Mouse (Mus musculus) intestine, embryonic 14.5 days (tissue): ENCODE data around the gene Dnajc12. TPM values are rescaled to one million over a fixed set of nuclear protein-coding genes. Genes with fewer than 3 reads are reported as not detected.
A peak's percentile ranks its signal among the peaks of the same experiment; 100 is the strongest.
"Not testable (repeated sequence)": the region's sequence is repeated elsewhere in the genome, so short reads cannot be mapped to it uniquely, and the experiment has no call there.

Source experiments
- ATAC-seq: fragments of 200-750 bp; cut with Nextera tagmentation; replicated peaks from 2 replicates; pipeline ENCODE4 v1.8.0; 2017; ENCODE audit warnings: low read depth, moderate number of reproducible peaks, moderate TSS enrichment, moderate library complexity; ENCODE audit not compliant: low FRiP score, low TSS enrichment
- DNase-seq: peaks from one replicate; pipeline ENCODE4 v3.0.0-alpha.2; 2018; ENCODE audit warnings: low spot score
- H3K27ac ChIP-seq: fragments of 300-500 bp; sonication (generic); 2 replicates; pipeline ENCODE4 v1.5.1; 2014; ENCODE audit warnings: low read depth, mild to moderate bottlenecking, control low read depth
- H3K27me3 ChIP-seq: fragments of 300-500 bp; sonication (generic); replicated peaks from 2 replicates; pipeline ENCODE4 v1.6.1; 2014; ENCODE audit warnings: low read length, control low read depth; ENCODE audit not compliant: control insufficient read depth, insufficient read depth
- H3K36me3 ChIP-seq: fragments of 300-500 bp; sonication (generic); 2 replicates; pipeline ENCODE4 v1.6.1; 2014; ENCODE audit warnings: low read length, control low read depth; ENCODE audit not compliant: control insufficient read depth, insufficient read depth
- H3K4me1 ChIP-seq: fragments of 300-500 bp; sonication (generic); replicated peaks from 2 replicates; pipeline ENCODE4 v1.6.1; 2014; ENCODE audit warnings: low read length, control low read depth, mixed read lengths; ENCODE audit not compliant: control insufficient read depth, insufficient read depth
- H3K4me2 ChIP-seq: fragments of 300-500 bp; sonication (generic); 2 replicates; pipeline ENCODE4 v1.6.1; 2014; ENCODE audit warnings: low read length
- H3K4me3 ChIP-seq: fragments of 300-500 bp; sonication (generic); 2 replicates; pipeline ENCODE4 v1.5.1; 2014; ENCODE audit warnings: low read depth, low read length, control low read depth, mixed read lengths
- H3K9ac ChIP-seq: fragments of 300-500 bp; sonication (generic); 2 replicates; pipeline ENCODE4 v1.6.1; 2014; ENCODE audit warnings: mild to moderate bottlenecking, low read length
- H3K9me3 ChIP-seq: fragments of 300-500 bp; sonication (generic); 2 replicates; pipeline ENCODE4 v1.6.1; 2016; ENCODE audit warnings: low read length, control low read depth; ENCODE audit not compliant: control insufficient read depth
- WGBS: fragments of 180-500 bp; shearing (Covaris S2); extraction: QIAGEN DNeasy Blood & Tissue Kit; methylation state at CpG from one replicate; pipeline ENCODE4 v1.1.7; 2014; 5-methylcytosine and 5-hydroxymethylcytosine counted together
- polyA plus RNA-seq: library from polyadenylated mRNA; unstranded; fragments of >200 nt; fragmentation: Nextera tagmentation; extraction: Ambion mirVana; gene quantifications from 2 replicates; pipeline ENCODE4 v1.2.1, GENCODE M21; 2014

The Dnajc12 gene
- polyA plus RNA-seq, 1 experiment from 2014 or later = 8.3 TPM

GRCm38 (mm10) chr10:63350666-63351065 is 31.6 kb upstream of the Dnajc12 start:
- ATAC-seq = no peak
- WGBS = 89% methylated on average over 7 of the region's 7 CpGs
- Histone ChIP-seq H3K27me3 (no peaks in the 10 kb centered on the region), H3K4me1 (no peaks in the 10 kb centered on the region), H3K4me3 (no peak overlapping the region), H3K27ac (no peak overlapping the region), H3K36me3 (no peaks in the 10 kb centered on the region), H3K4me2 (no peak overlapping the region), H3K9me3 (0 out of 2 replicates have a peak, but pooled peaks cover 5% of the 10 kb centered on the region), H3K9ac (no peak overlapping the region)
- no peak for DNase-seq

GRCm38 (mm10) chr10:63351099-63351498 is 31.1 kb upstream of the Dnajc12 start:
- DNase-seq, H3K4me2 ChIP-seq, H3K4me1 ChIP-seq, H3K36me3 ChIP-seq, H3K9ac ChIP-seq, H3K4me3 ChIP-seq, H3K27ac ChIP-seq, ATAC-seq, H3K9me3 ChIP-seq, H3K27me3 ChIP-seq: not testable (repeated sequence)
- 83% methylated on average over 7 of the region's 7 CpGs for WGBS

- no peak for DNase-seq
- Histone ChIP-seq H3K4me3 (no peak overlapping the region), H3K36me3 (no peaks in the 10 kb centered on the region), H3K27ac (no peak overlapping the region), H3K9ac (no peak overlapping the region), H3K4me2 (no peak overlapping the region), H3K9me3 (0 out of 2 replicates have a peak, but pooled peaks cover 5% of the 10 kb centered on the region), H3K4me1 (no peaks in the 10 kb centered on the region), H3K27me3 (no peaks in the 10 kb centered on the region)
- no peak for ATAC-seq
- WGBS = 96% methylated on average over 5 of the region's 5 CpGs
These were observed 30.1 kb upstream of the Dnajc12 start for GRCm38 (mm10) chr10:63352111-63352510.

- Histone ChIP-seq H3K9ac (no peak overlapping the region), H3K27me3 (no peaks in the 10 kb centered on the region), H3K4me1 (no peaks in the 10 kb centered on the region), H3K27ac (no peak overlapping the region), H3K4me3 (no peak overlapping the region), H3K36me3 (no peaks in the 10 kb centered on the region), H3K4me2 (no peak overlapping the region), H3K9me3 (no peaks in the 10 kb centered on the region)
- ATAC-seq = no peak
- WGBS = 58% methylated on average over 1 of the region's 1 CpGs
- no peak for DNase-seq
These were observed 21.7 kb upstream of the Dnajc12 start for GRCm38 (mm10) chr10:63360502-63360901.

GRCm38 (mm10) chr10:63365918-63366455 is 16.3 kb upstream of the Dnajc12 start:
- ATAC-seq (no peak), DNase-seq (no peak)
- no peaks in the 10 kb centered on the region for H3K4me1 ChIP-seq
- no peaks in the 10 kb centered on the region for H3K27me3 ChIP-seq
- 60% methylated on average over 7 of the region's 7 CpGs for WGBS
- no peak overlapping the region for H3K9ac ChIP-seq
- no peak overlapping the region for H3K4me2 ChIP-seq
- H3K27ac ChIP-seq = no peak overlapping the region
- no peaks in the 10 kb centered on the region for H3K9me3 ChIP-seq
- H3K36me3 ChIP-seq = no peaks in the 10 kb centered on the region
- no peak overlapping the region for H3K4me3 ChIP-seq

GRCm38 (mm10) chr10:63367386-63367785 is 14.9 kb upstream of the Dnajc12 start:
- Histone ChIP-seq H3K4me2 (no peak overlapping the region), H3K9me3 (no peaks in the 10 kb centered on the region), H3K27ac (no peak overlapping the region), H3K9ac (no peak overlapping the region), H3K4me1 (no peaks in the 10 kb centered on the region), H3K27me3 (no peaks in the 10 kb centered on the region), H3K4me3 (no peak overlapping the region), H3K36me3 (no peaks in the 10 kb centered on the region)
- no peak for ATAC-seq
- 81% methylated on average over 6 of the region's 6 CpGs for WGBS
- DNase-seq = no peak

GRCm38 (mm10) chr10:63368041-63368440 is 14.2 kb upstream of the Dnajc12 start:
- H3K9ac ChIP-seq = no peak overlapping the region
- no peak overlapping the region for H3K4me2 ChIP-seq
- no peak overlapping the region for H3K4me3 ChIP-seq
- 81% methylated on average over 3 of the region's 3 CpGs for WGBS
- no peaks in the 10 kb centered on the region for H3K9me3 ChIP-seq
- H3K36me3 ChIP-seq = no peaks in the 10 kb centered on the region
- no peak for ATAC-seq
- no peak for DNase-seq
- no peak overlapping the region for H3K27ac ChIP-seq
- H3K4me1 ChIP-seq = no peaks in the 10 kb centered on the region
- no peaks in the 10 kb centered on the region for H3K27me3 ChIP-seq

GRCm38 (mm10) chr10:63376303-63376702 is 5.9 kb upstream of the Dnajc12 start:
- Histone ChIP-seq H3K4me1 (no peaks in the 10 kb centered on the region), H3K4me2 (no peak overlapping the region), H3K9ac (no peak overlapping the region), H3K27me3 (peaks cover 10% of the 10 kb centered on the region), H3K4me3 (no peak overlapping the region), H3K9me3 (no peaks in the 10 kb centered on the region), H3K36me3 (no peaks in the 10 kb centered on the region), H3K27ac (no peak overlapping the region)
- ATAC-seq (no peak), DNase-seq (no peak)
- 85% methylated on average over 5 of the region's 5 CpGs for WGBS

- Histone ChIP-seq H3K27me3 (peaks cover 13% of the 10 kb centered on the region), H3K9ac (no peak overlapping the region), H3K36me3 (no peaks in the 10 kb centered on the region), H3K9me3 (no peaks in the 10 kb centered on the region), H3K4me2 (no peak overlapping the region), H3K4me1 (0 out of 2 replicates have a peak, but pooled peaks cover 7% of the 10 kb centered on the region), H3K4me3 (no peak overlapping the region), H3K27ac (no peak overlapping the region)
- WGBS = 18% methylated on average over 9 of the region's 9 CpGs
- 0 out of 2 replicates have a peak, but pooled peaks have one; percentile 24 for ATAC-seq
- peak; percentile 72 for DNase-seq
These were observed 4.8 kb upstream of the Dnajc12 start for GRCm38 (mm10) chr10:63377468-63377867.
